Mouse (Mus musculus): Measurements from ENCODE around the gene Alcam. TPM values are rescaled to one million over a fixed set of nuclear protein-coding genes. Genes with fewer than 3 reads are reported as not detected.

The Alcam gene
- polyA plus RNA-seq, 1 experiment = 13.1 TPM

DNA sequence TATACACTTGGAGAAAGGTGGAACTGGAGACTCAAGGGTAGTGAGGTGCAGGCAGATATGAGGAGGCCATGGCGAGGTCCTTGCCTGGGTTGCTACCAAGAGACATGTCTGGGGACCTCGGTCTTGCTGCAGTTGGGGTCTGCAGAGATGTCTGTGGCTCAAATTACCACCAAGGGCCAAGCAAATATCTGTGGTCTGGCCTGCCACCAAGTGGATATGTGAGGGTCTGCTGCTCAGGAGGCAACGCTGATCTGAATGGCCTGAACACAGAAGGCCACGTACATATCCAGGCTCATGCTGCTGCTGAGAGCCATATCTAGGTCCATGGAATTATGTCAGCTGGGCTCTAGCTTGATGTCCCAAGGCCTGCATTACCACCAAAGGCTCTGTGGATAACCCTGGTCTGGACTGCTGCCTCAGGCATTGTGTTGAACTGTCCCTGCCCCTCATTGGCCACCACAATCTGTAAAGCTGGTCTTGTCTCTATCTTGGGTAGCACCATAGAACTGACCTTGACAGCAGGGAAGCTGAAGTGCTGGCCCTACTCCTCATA, 210.4 kb downstream of the Alcam start:
- Histone ChIP-seq H3K79me2 (ENCODE audit: control insufficient read depth, insufficient read depth) (no peaks in the 10 kb centered on the region), H3K36me3 (ENCODE audit: control insufficient read depth, insufficient read depth) (no peaks in the 10 kb centered on the region), H3K4me3 (no peak overlapping the region), H3ac (ENCODE audit: control insufficient read depth, insufficient read length) (no peak overlapping the region), H3K27me3 (ENCODE audit: control insufficient read depth, insufficient read depth, insufficient read length) (no peaks in the 10 kb centered on the region), H3K4me2 (ENCODE audit: low read depth) (no peak overlapping the region)
- TF ChIP-seq TCF3 (IDR thresholded peaks at IDR 0.05; ENCODE audit: insufficient read length, low read depth) (no peak), POLR2AphosphoS2 (IDR thresholded peaks at IDR 0.05; ENCODE audit: insufficient read length, low read depth) (no peak), USF1 (IDR thresholded peaks at IDR 0.05; ENCODE audit: low read depth) (no peak), MYOD1 (IDR thresholded peaks at IDR 0.05; ENCODE audit: control insufficient read depth in 1 of 3, insufficient read length in 2 of 3, low read depth in 2 of 3) (no peak), SRF (IDR thresholded peaks at IDR 0.05; ENCODE audit: control insufficient read depth, insufficient read length, low read depth) (no peak), MYOG (IDR thresholded peaks at IDR 0.05; ENCODE audit: control insufficient read depth in 1 of 3, insufficient read depth in 1 of 3, insufficient read length in 2 of 3, low read depth in 2 of 3) (no peak), CEBPB (IDR thresholded peaks at IDR 0.05; ENCODE audit: insufficient read depth, poor library complexity, severe bottlenecking) (no peak), REST (IDR thresholded peaks at IDR 0.05; ENCODE audit: insufficient read depth, insufficient read length) (no peak)

GRCm38 (mm10) chr16:52242144-52242543, 211.7 kb downstream of the Alcam start:
- no peak for TF ChIP-seq MYOD1 (IDR thresholded peaks at IDR 0.05; ENCODE audit: control insufficient read depth in 1 of 3, insufficient read length in 2 of 3, low read depth in 2 of 3)
- no peak for TF ChIP-seq REST (IDR thresholded peaks at IDR 0.05; ENCODE audit: insufficient read depth, insufficient read length)
- TF ChIP-seq MAX (IDR thresholded peaks at IDR 0.05; ENCODE audit: low read depth) = no peak
- TF ChIP-seq SRF (IDR thresholded peaks at IDR 0.05; ENCODE audit: control insufficient read depth, insufficient read length, low read depth) = no peak
- TF ChIP-seq CEBPB (IDR thresholded peaks at IDR 0.05; ENCODE audit: insufficient read depth, poor library complexity, severe bottlenecking) = no peak
- TF ChIP-seq USF1 (IDR thresholded peaks at IDR 0.05; ENCODE audit: low read depth) = no peak
- no peak overlapping the region for H3ac ChIP-seq (ENCODE audit: control insufficient read depth, insufficient read length)
- H3K27me3 ChIP-seq (ENCODE audit: control insufficient read depth, insufficient read depth, insufficient read length) = no peaks in the 10 kb centered on the region
- no peak overlapping the region for H3K4me3 ChIP-seq
- no peak overlapping the region for H3K4me2 ChIP-seq (ENCODE audit: low read depth)
- H3K79me2 ChIP-seq (ENCODE audit: control insufficient read depth, insufficient read depth) = no peaks in the 10 kb centered on the region
- H3K36me3 ChIP-seq (ENCODE audit: control insufficient read depth, insufficient read depth) = no peaks in the 10 kb centered on the region

- Histone ChIP-seq H3K4me2 (ENCODE audit: low read depth) (no peak overlapping the region), H3K79me2 (ENCODE audit: control insufficient read depth, insufficient read depth) (no peaks in the 10 kb centered on the region), H3K27me3 (ENCODE audit: control insufficient read depth, insufficient read depth, insufficient read length) (no peaks in the 10 kb centered on the region), H3ac (ENCODE audit: control insufficient read depth, insufficient read length) (no peak overlapping the region), H3K36me3 (ENCODE audit: control insufficient read depth, insufficient read depth) (no peaks in the 10 kb centered on the region), H3K4me3 (no peak overlapping the region)
- TF ChIP-seq USF1 (IDR thresholded peaks at IDR 0.05; ENCODE audit: low read depth) (no peak), REST (IDR thresholded peaks at IDR 0.05; ENCODE audit: insufficient read depth, insufficient read length) (no peak), E2F4 (IDR thresholded peaks at IDR 0.05; ENCODE audit: insufficient read depth) (no peak), TCF12 (IDR thresholded peaks at IDR 0.05; ENCODE audit: insufficient read depth, poor library complexity, severe bottlenecking) (no peak), MYOG (IDR thresholded peaks at IDR 0.05; ENCODE audit: control insufficient read depth in 1 of 3, insufficient read depth in 1 of 3, insufficient read length in 2 of 3, low read depth in 2 of 3) (no peak), CEBPB (IDR thresholded peaks at IDR 0.05; ENCODE audit: insufficient read depth, poor library complexity, severe bottlenecking) (no peak), TCF3 (IDR thresholded peaks at IDR 0.05; ENCODE audit: insufficient read length, low read depth) (no peak), SRF (IDR thresholded peaks at IDR 0.05; ENCODE audit: control insufficient read depth, insufficient read length, low read depth) (no peak), MYOD1 (IDR thresholded peaks at IDR 0.05; ENCODE audit: control insufficient read depth in 1 of 3, insufficient read length in 2 of 3, low read depth in 2 of 3) (no peak), MAX (IDR thresholded peaks at IDR 0.05; ENCODE audit: low read depth) (no peak), POLR2A (IDR thresholded peaks at IDR 0.05; ENCODE audit: insufficient read length, low read depth) (no peak), POLR2AphosphoS2 (IDR thresholded peaks at IDR 0.05; ENCODE audit: insufficient read length, low read depth) (no peak)
Observed at GRCm38 (mm10) chr16:52229930-52230329, 223.9 kb downstream of the Alcam start.

DNA sequence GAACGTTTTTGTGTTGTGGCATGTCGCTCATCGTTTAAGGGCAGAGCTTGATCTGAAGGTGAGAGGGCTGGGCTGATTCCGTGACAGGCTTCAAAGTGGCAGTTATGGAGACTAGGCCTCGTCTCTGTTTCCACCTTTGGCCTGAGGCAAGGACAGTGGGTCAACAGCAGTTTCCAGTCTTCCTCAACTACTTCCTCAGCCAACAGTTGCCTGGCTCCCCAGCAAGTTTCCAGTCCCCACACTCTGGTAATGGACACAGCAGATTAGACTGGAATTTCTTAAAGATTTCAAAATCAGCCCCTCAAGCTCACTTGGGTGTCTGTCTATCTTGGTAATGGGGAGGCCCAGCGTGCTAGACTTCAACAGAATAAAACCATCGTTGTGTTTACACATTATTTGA, 224.4 kb downstream of the Alcam start:
- TF ChIP-seq SRF (IDR thresholded peaks at IDR 0.05; ENCODE audit: control insufficient read depth, insufficient read length, low read depth) = no peak
- no peak overlapping the region for H3K4me2 ChIP-seq (ENCODE audit: low read depth)
- no peak overlapping the region for H3K4me3 ChIP-seq
- H3K27me3 ChIP-seq (ENCODE audit: control insufficient read depth, insufficient read depth, insufficient read length) = no peaks in the 10 kb centered on the region
- no peaks in the 10 kb centered on the region for H3K36me3 ChIP-seq (ENCODE audit: control insufficient read depth, insufficient read depth)
- H3K79me2 ChIP-seq (ENCODE audit: control insufficient read depth, insufficient read depth) = no peaks in the 10 kb centered on the region
- H3ac ChIP-seq (ENCODE audit: control insufficient read depth, insufficient read length) = no peak overlapping the region

- no peaks in the 10 kb centered on the region for H3K27me3 ChIP-seq (ENCODE audit: control insufficient read depth, insufficient read depth, insufficient read length)
- no peaks in the 10 kb centered on the region for H3K79me2 ChIP-seq (ENCODE audit: control insufficient read depth, insufficient read depth)
- no peak overlapping the region for H3K4me2 ChIP-seq (ENCODE audit: low read depth)
- TF ChIP-seq E2F4 (IDR thresholded peaks at IDR 0.05; ENCODE audit: insufficient read depth) (no peak), TCF3 (IDR thresholded peaks at IDR 0.05; ENCODE audit: insufficient read length, low read depth) (no peak), CEBPB (IDR thresholded peaks at IDR 0.05; ENCODE audit: insufficient read depth, poor library complexity, severe bottlenecking) (no peak), POLR2A (IDR thresholded peaks at IDR 0.05; ENCODE audit: insufficient read length, low read depth) (no peak), MYOD1 (IDR thresholded peaks at IDR 0.05; ENCODE audit: control insufficient read depth in 1 of 3, insufficient read length in 2 of 3, low read depth in 2 of 3) (no peak), MAX (IDR thresholded peaks at IDR 0.05; ENCODE audit: low read depth) (no peak), MYOG (IDR thresholded peaks at IDR 0.05; ENCODE audit: control insufficient read depth in 1 of 3, insufficient read depth in 1 of 3, insufficient read length in 2 of 3, low read depth in 2 of 3) (no peak), SRF (IDR thresholded peaks at IDR 0.05; ENCODE audit: control insufficient read depth, insufficient read length, low read depth) (no peak), TCF12 (IDR thresholded peaks at IDR 0.05; ENCODE audit: insufficient read depth, poor library complexity, severe bottlenecking) (no peak), POLR2AphosphoS2 (IDR thresholded peaks at IDR 0.05; ENCODE audit: insufficient read length, low read depth) (no peak), REST (IDR thresholded peaks at IDR 0.05; ENCODE audit: insufficient read depth, insufficient read length) (no peak), USF1 (IDR thresholded peaks at IDR 0.05; ENCODE audit: low read depth) (no peak)
- no peak overlapping the region for H3ac ChIP-seq (ENCODE audit: control insufficient read depth, insufficient read length)
- no peaks in the 10 kb centered on the region for H3K36me3 ChIP-seq (ENCODE audit: control insufficient read depth, insufficient read depth)
- H3K4me3 ChIP-seq = no peak overlapping the region
Observed at GRCm38 (mm10) chr16:52222896-52223295, 231.0 kb downstream of the Alcam start.

Data from myocyte (in vitro differentiated cells).